Comparison of ENCODE assay signal across 13 mouse cellular contexts in the genomic region with DNA sequence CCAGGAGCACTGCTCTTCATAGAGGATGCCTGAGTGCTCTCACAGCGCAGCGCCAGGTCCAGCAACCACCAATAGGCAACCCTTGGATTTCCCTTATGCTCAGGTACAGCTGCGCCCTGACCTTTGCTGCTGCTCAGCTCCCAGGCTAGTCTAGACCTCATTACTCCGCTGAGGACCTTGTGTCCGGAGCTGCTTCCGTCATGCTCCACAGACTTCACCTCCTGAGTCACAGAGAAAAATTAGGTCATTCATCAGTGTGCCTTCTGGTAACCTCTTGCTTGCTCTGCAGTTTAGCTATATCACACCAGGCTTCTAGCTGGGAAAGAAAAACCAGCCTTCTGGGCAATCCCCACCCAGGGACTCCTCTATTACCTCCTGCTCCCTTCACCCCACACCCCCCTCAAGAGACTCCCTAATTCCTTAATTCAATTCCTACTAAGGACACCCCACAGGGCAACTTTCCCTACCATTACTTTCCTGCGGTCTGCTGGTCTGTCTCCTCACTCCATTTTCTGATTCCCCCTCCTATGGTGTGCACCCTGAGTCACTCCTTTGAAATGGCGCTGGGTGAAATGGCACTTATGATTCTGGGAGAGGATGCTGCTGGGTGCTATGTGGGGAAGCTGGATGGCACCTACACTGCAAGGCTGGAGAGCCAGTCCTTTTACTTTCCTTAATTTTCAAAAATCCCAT.
DNase-seq lines count a peak whose midpoint lies in the region; ATAC-seq and TF ChIP-seq lines count a peak whose summit lies in the region.
"Had no signal": no experiment of that assay in that cellular context is flagged by ENCODE, and none has a peak within 500 bp of the region (broad histone marks: within the 10 kb centered on the region; RNA-seq: fewer than 3 reads in every experiment).

No protein-coding gene starts in this region.

- H3K9me3 ChIP-seq in midbrain, embryonic 10.5 days (replicated peaks) = no peaks in the 10 kb centered on the region
- H3K9me3 ChIP-seq in midbrain, embryonic 13.5 days = no peaks in the 10 kb centered on the region
- no peaks in the 10 kb centered on the region for H3K9me3 ChIP-seq in kidney, embryonic 15.5 days (replicated peaks)
- H3K9me3 ChIP-seq: G1E; neural tube, embryonic 13.5 days had no signal

- ATAC-seq in cerebellum, adult (ENCODE audit: insufficient number of reproducible peaks, low FRiP score, low TSS enrichment) = peak; percentile 82
- no peak for ATAC-seq in midbrain, embryonic 13.5 days
- ATAC-seq in kidney, embryonic 15.5 days (replicated peaks; ENCODE audit: low FRiP score) = peak; percentile 76

- H3K4me3 ChIP-seq in midbrain, embryonic 10.5 days = no peak overlapping the region
- H3K4me3 ChIP-seq in midbrain, embryonic 13.5 days (replicated peaks) = no peak overlapping the region
- no peak overlapping the region for H3K4me3 ChIP-seq in kidney, embryonic 15.5 days (replicated peaks)
- H3K4me3 ChIP-seq in thymus, adult 2 months (ENCODE audit: control insufficient read depth, insufficient read depth, low read length) = no peak overlapping the region
- H3K4me3 ChIP-seq: neural tube, embryonic 13.5 days had no signal

- no peaks in the 10 kb centered on the region; the same call in 1 of the 2 replicates for H3K27me3 ChIP-seq in midbrain, embryonic 10.5 days (ENCODE audit: low read depth, poor library complexity, severe bottlenecking)
- no peaks in the 10 kb centered on the region for H3K27me3 ChIP-seq in midbrain, embryonic 13.5 days
- 0 out of 2 replicates have a peak, but pooled peaks cover 4% of the 10 kb centered on the region for H3K27me3 ChIP-seq in kidney, embryonic 15.5 days
- no peaks in the 10 kb centered on the region for H3K27me3 ChIP-seq in thymus, adult 2 months (ENCODE audit: control insufficient read depth, insufficient read depth, low read length)
- H3K27me3 ChIP-seq: neural tube, embryonic 13.5 days had no signal

- no peaks in the 10 kb centered on the region for H3K36me3 ChIP-seq in midbrain, embryonic 10.5 days
- H3K36me3 ChIP-seq in midbrain, embryonic 13.5 days = no peaks in the 10 kb centered on the region
- H3K36me3 ChIP-seq in kidney, embryonic 15.5 days = no peaks in the 10 kb centered on the region
- H3K36me3 ChIP-seq in thymus, adult 2 months (ENCODE audit: control insufficient read depth, insufficient read depth, low read length) = no peaks in the 10 kb centered on the region
- H3K36me3 ChIP-seq: G1E; neural tube, embryonic 13.5 days had no signal

- no peak for TF ChIP-seq CTCF in thymus, adult 2 months (IDR thresholded peaks at IDR 0.05; ENCODE audit: borderline replicate concordance, control insufficient read depth, extremely low read depth, insufficient read depth, low read length, poor library complexity)

- H3K27ac ChIP-seq in midbrain, embryonic 10.5 days (replicated peaks) = peak overlapping the region; percentile 79
- H3K27ac ChIP-seq in midbrain, embryonic 13.5 days = no peak overlapping the region
- no peak overlapping the region for H3K27ac ChIP-seq in kidney, embryonic 15.5 days
- no peak overlapping the region for H3K27ac ChIP-seq in thymus, adult 2 months (ENCODE audit: control insufficient read depth, insufficient read depth, low read length)
- H3K27ac ChIP-seq: neural tube, embryonic 13.5 days; stomach, postnatal 0 days had no signal

- no peak for TF ChIP-seq POLR2A in thymus, adult 2 months (IDR thresholded peaks at IDR 0.05; ENCODE audit: control insufficient read depth, extremely low read depth, insufficient read depth, low read length, poor library complexity)

- peaks cover 20% of the 10 kb centered on the region for H3K4me1 ChIP-seq in midbrain, embryonic 10.5 days
- peaks cover 6% of the 10 kb centered on the region; the same call in 1 of the 2 replicates for H3K4me1 ChIP-seq in midbrain, embryonic 13.5 days (replicated peaks)
- peaks cover 8% of the 10 kb centered on the region; the same call in 1 of the 2 replicates for H3K4me1 ChIP-seq in kidney, embryonic 15.5 days
- no peaks in the 10 kb centered on the region for H3K4me1 ChIP-seq in thymus, adult 2 months (replicated peaks; ENCODE audit: control insufficient read depth, insufficient read depth, low read length)

- H3K9ac ChIP-seq in midbrain, embryonic 13.5 days (replicated peaks) = no peak overlapping the region
- H3K9ac ChIP-seq in kidney, embryonic 15.5 days = no peak overlapping the region
- H3K9ac ChIP-seq: lung, embryonic 14.5 days; neural tube, embryonic 13.5 days had no signal

- 61% methylated on average over 8 of the region's 8 CpGs for WGBS in midbrain, embryonic 10.5 days
- 57% methylated on average over 8 of the region's 8 CpGs for WGBS in midbrain, embryonic 13.5 days
- WGBS in kidney, embryonic 15.5 days = 45% methylated on average over 8 of the region's 8 CpGs
- 83% methylated on average over 8 of the region's 8 CpGs for WGBS in thymus, adult 2 months

- no peak overlapping the region for H3K4me2 ChIP-seq in midbrain, embryonic 13.5 days (replicated peaks)
- no peak overlapping the region for H3K4me2 ChIP-seq in kidney, embryonic 15.5 days
- H3K4me2 ChIP-seq: lung, embryonic 14.5 days; neural tube, embryonic 13.5 days had no signal

- no peak for DNase-seq in cerebellum, postnatal 14 days
- DNase-seq in midbrain, embryonic 10.5 days (ENCODE audit: low spot score) = no peak
- DNase-seq in retina, postnatal 1 day = peak; percentile 61
- no peak for DNase-seq in thymus, adult 2 months
- no peak for DNase-seq in gastrocnemius, postnatal 25 days
- DNase-seq: left cerebral cortex, postnatal 4 days; lung, embryonic 14.5 days had no signal
